Mouse (Mus musculus) forebrain, embryonic 16.5 days (tissue): Measurements from ENCODE around the gene Nup153. TPM values are rescaled to one million over a fixed set of nuclear protein-coding genes. Genes with fewer than 3 reads are reported as not detected.

Experiments
- ATAC-seq: fragments of 200-750 bp; cut with Nextera tagmentation; 2 replicates; pipeline ENCODE4 v1.8.0; 2017; ENCODE audit warnings: mild to moderate bottlenecking, moderate library complexity
- H3K27ac ChIP-seq: fragments of 300-500 bp; sonication (generic); 2 replicates; pipeline ENCODE4 v1.5.1; 2014; ENCODE audit warnings: low read length, control low read depth
- H3K27me3 ChIP-seq: fragments of 300-500 bp; sonication (generic); replicated peaks from 2 replicates; pipeline ENCODE4 v1.6.1; 2014; ENCODE audit warnings: low read length; ENCODE audit not compliant: control insufficient read depth, insufficient read depth
- H3K36me3 ChIP-seq: fragments of 300-500 bp; sonication (generic); 2 replicates; pipeline ENCODE4 v1.6.1; 2014; ENCODE audit not compliant: control insufficient read depth, insufficient read depth
- H3K4me1 ChIP-seq: fragments of 300-500 bp; sonication (generic); replicated peaks from 2 replicates; pipeline ENCODE4 v1.6.1; 2014; ENCODE audit warnings: low read length; ENCODE audit not compliant: control insufficient read depth, insufficient read depth
- H3K4me2 ChIP-seq: fragments of 300-500 bp; sonication (generic); 2 replicates; pipeline ENCODE4 v1.6.1; 2014; ENCODE audit warnings: mild to moderate bottlenecking, low read length, control low read depth
- H3K4me3 ChIP-seq: fragments of 300-500 bp; sonication (generic); replicated peaks from 2 replicates; pipeline ENCODE4 v1.5.1; 2014; ENCODE audit warnings: mild to moderate bottlenecking, low read length, control low read depth
- H3K9ac ChIP-seq: fragments of 300-500 bp; sonication (generic); replicated peaks from 2 replicates; pipeline ENCODE4 v1.6.1; 2014; ENCODE audit warnings: low read depth, low read length, control low read depth
- H3K9me3 ChIP-seq: fragments of 300-500 bp; sonication (generic); 2 replicates; pipeline ENCODE4 v1.6.1; 2016; ENCODE audit warnings: low read length; ENCODE audit not compliant: control insufficient read depth
- WGBS: fragments of 180-500 bp; shearing (Covaris S2); extraction: QIAGEN DNeasy Blood & Tissue Kit; methylation state at CpG from one replicate; pipeline ENCODE4 v1.1.7; 2014; 5-methylcytosine and 5-hydroxymethylcytosine counted together
- polyA plus RNA-seq: library from polyadenylated mRNA; unstranded; fragments of >200 nt; fragmentation: Nextera tagmentation; extraction: Ambion mirVana; gene quantifications from 2 replicates; pipeline ENCODE4 v1.2.1, GENCODE M21; 2015

The Nup153 gene
- polyA plus RNA-seq, 1 experiment from 2014 or later = 21.7 TPM

GRCm38 (mm10) chr13:46758627-46759026 is 30.9 kb upstream of the Nup153 start:
- H3K27ac ChIP-seq = no peak overlapping the region
- no peak for ATAC-seq
- H3K27me3 ChIP-seq = no peaks in the 10 kb centered on the region
- no peak overlapping the region for H3K9ac ChIP-seq
- no peaks in the 10 kb centered on the region for H3K4me1 ChIP-seq
- H3K4me2 ChIP-seq = no peak overlapping the region
- no peak overlapping the region for H3K4me3 ChIP-seq
- H3K36me3 ChIP-seq = no peaks in the 10 kb centered on the region
- 96% methylated on average over 13 of the region's 13 CpGs for WGBS
- no peaks in the 10 kb centered on the region for H3K9me3 ChIP-seq

GRCm38 (mm10) chr13:46757946-46758345 is 30.2 kb upstream of the Nup153 start:
- WGBS = 91% methylated on average over 7 of the region's 7 CpGs
- H3K9me3 ChIP-seq = no peaks in the 10 kb centered on the region
- no peak overlapping the region for H3K27ac ChIP-seq
- no peaks in the 10 kb centered on the region for H3K27me3 ChIP-seq
- H3K4me1 ChIP-seq = no peaks in the 10 kb centered on the region
- no peaks in the 10 kb centered on the region for H3K36me3 ChIP-seq
- H3K4me3 ChIP-seq = no peak overlapping the region
- no peak for ATAC-seq
- H3K9ac ChIP-seq = no peak overlapping the region
- no peak overlapping the region for H3K4me2 ChIP-seq

- Histone ChIP-seq H3K4me3 (no peak overlapping the region), H3K9ac (no peak overlapping the region), H3K27ac (no peak overlapping the region), H3K4me2 (no peak overlapping the region), H3K36me3 (no peaks in the 10 kb centered on the region), H3K4me1 (no peaks in the 10 kb centered on the region), H3K9me3 (no peaks in the 10 kb centered on the region), H3K27me3 (no peaks in the 10 kb centered on the region)
- no peak for ATAC-seq
- 90% methylated on average over 5 of the region's 5 CpGs for WGBS
Measured at GRCm38 (mm10) chr13:46753294-46753693, 25.6 kb upstream of the Nup153 start.

- 79% methylated on average over 13 of the region's 13 CpGs for WGBS
- H3K27ac ChIP-seq = no peak overlapping the region
- no peaks in the 10 kb centered on the region for H3K36me3 ChIP-seq
- no peaks in the 10 kb centered on the region for H3K27me3 ChIP-seq
- H3K9me3 ChIP-seq = no peaks in the 10 kb centered on the region
- ATAC-seq = no peak
- H3K4me2 ChIP-seq = no peak overlapping the region
- no peak overlapping the region for H3K9ac ChIP-seq
- no peak overlapping the region for H3K4me3 ChIP-seq
- no peaks in the 10 kb centered on the region for H3K4me1 ChIP-seq
Measured at GRCm38 (mm10) chr13:46752566-46753229, 25.0 kb upstream of the Nup153 start.

- Histone ChIP-seq H3K4me2 (no peak overlapping the region), H3K4me3 (no peak overlapping the region), H3K27ac (no peak overlapping the region), H3K9ac (no peak overlapping the region), H3K36me3 (no peaks in the 10 kb centered on the region), H3K27me3 (no peaks in the 10 kb centered on the region), H3K4me1 (no peaks in the 10 kb centered on the region), H3K9me3 (no peaks in the 10 kb centered on the region)
- ATAC-seq = no peak
- 84% methylated on average over 5 of the region's 5 CpGs for WGBS
Measured at GRCm38 (mm10) chr13:46748138-46748873, 20.6 kb upstream of the Nup153 start.

GRCm38 (mm10) chr13:46743821-46744220 is 16.1 kb upstream of the Nup153 start:
- H3K36me3 ChIP-seq = no peaks in the 10 kb centered on the region
- WGBS = 83% methylated on average over 8 of the region's 8 CpGs
- no peaks in the 10 kb centered on the region for H3K4me1 ChIP-seq
- H3K9ac ChIP-seq = no peak overlapping the region
- H3K27ac ChIP-seq = no peak overlapping the region
- no peaks in the 10 kb centered on the region for H3K27me3 ChIP-seq
- no peaks in the 10 kb centered on the region for H3K9me3 ChIP-seq
- no peak overlapping the region for H3K4me3 ChIP-seq
- H3K4me2 ChIP-seq = no peak overlapping the region
- ATAC-seq = no peak

GRCm38 (mm10) chr13:46742367-46742766 is 14.6 kb upstream of the Nup153 start:
- Histone ChIP-seq H3K4me1 (no peaks in the 10 kb centered on the region), H3K9ac (no peak overlapping the region), H3K4me3 (no peak overlapping the region), H3K36me3 (no peaks in the 10 kb centered on the region), H3K9me3 (no peaks in the 10 kb centered on the region), H3K27ac (no peak overlapping the region), H3K27me3 (no peaks in the 10 kb centered on the region), H3K4me2 (no peak overlapping the region)
- ATAC-seq = no peak
- 69% methylated on average over 2 of the region's 2 CpGs for WGBS

GRCm38 (mm10) chr13:46739426-46739825 is 11.7 kb upstream of the Nup153 start:
- WGBS = 66% methylated on average over 7 of the region's 7 CpGs

GRCm38 (mm10) chr13:46737482-46737881 is 9.7 kb upstream of the Nup153 start:
- Histone ChIP-seq H3K9me3 (no peaks in the 10 kb centered on the region), H3K4me3 (no peak overlapping the region), H3K4me1 (peaks cover 13% of the 10 kb centered on the region), H3K36me3 (no peaks in the 10 kb centered on the region), H3K4me2 (no peak overlapping the region), H3K27me3 (no peaks in the 10 kb centered on the region), H3K27ac (no peak overlapping the region), H3K9ac (no peak overlapping the region)
- no peak for ATAC-seq
- 87% methylated on average over 4 of the region's 4 CpGs for WGBS

More at GRCm38 (mm10) chr13:46739426-46739825, 11.7 kb upstream of the Nup153 start:
- Histone ChIP-seq H3K9ac (no peak overlapping the region), H3K9me3 (no peaks in the 10 kb centered on the region), H3K27ac (no peak overlapping the region), H3K4me1 (peaks cover 13% of the 10 kb centered on the region), H3K4me2 (no peak overlapping the region), H3K4me3 (no peak overlapping the region), H3K36me3 (no peaks in the 10 kb centered on the region), H3K27me3 (no peaks in the 10 kb centered on the region)
- ATAC-seq = no peak
